Mouse (Mus musculus): ENCODE data around the gene Irx6.

The Irx6 gene

GRCm38 (mm10) chr8:92721936-92722321, 47.8 kb downstream of the Irx6 start:
- DNase-seq (ENCODE audit: low spot score), result no peak

- DNase-seq (ENCODE audit: low spot score), result peak; percentile 35
Measured at GRCm38 (mm10) chr8:92723320-92723719, 49.2 kb downstream of the Irx6 start.

GRCm38 (mm10) chr8:92723947-92724346, 49.9 kb downstream of the Irx6 start:
- DNase-seq (ENCODE audit: low spot score), result no peak

GRCm38 (mm10) chr8:92724359-92724758, 50.3 kb downstream of the Irx6 start:
- no peak for DNase-seq (ENCODE audit: low spot score)

All from lung, postnatal 25 days (tissue).